Mouse (Mus musculus): ENCODE data around the gene Srsf6. TPM values are rescaled to one million over a fixed set of nuclear protein-coding genes. Genes with fewer than 3 reads are reported as not detected.

Gene Srsf6
- polyA plus RNA-seq, 1 experiment from 2014 or later = 175 TPM

- Histone ChIP-seq H3K9ac (replicated peaks; ENCODE audit: low read length) (no peak overlapping the region), H3K36me3 (ENCODE audit: control insufficient read depth, insufficient read depth, low read length) (no peaks in the 10 kb centered on the region), H3K27ac (replicated peaks; ENCODE audit: low read depth, low read length) (no peak overlapping the region), H3K4me1 (ENCODE audit: control insufficient read depth, insufficient read depth, low read length) (no peaks in the 10 kb centered on the region; the same call in 1 of the 2 replicates), H3K4me3 (replicated peaks; ENCODE audit: low read depth, low read length) (no peak overlapping the region), H3K4me2 (ENCODE audit: low read length) (no peak overlapping the region), H3K27me3 (ENCODE audit: control insufficient read depth, insufficient read depth, low read length) (no peaks in the 10 kb centered on the region), H3K9me3 (ENCODE audit: control insufficient read depth, low read length) (no peaks in the 10 kb centered on the region)
- WGBS = 8% methylated on average over 5 of the region's 5 CpGs
- peak; percentile 75 for DNase-seq
- ATAC-seq (ENCODE audit: low FRiP score, low TSS enrichment) = no peak
These were observed 37.0 kb downstream of the Srsf6 start for GRCm38 (mm10) chr2:162968357-162968756.

- no peaks in the 10 kb centered on the region for H3K9me3 ChIP-seq (ENCODE audit: control insufficient read depth, low read length)
- no peak overlapping the region for H3K27ac ChIP-seq (replicated peaks; ENCODE audit: low read depth, low read length)
- 83% methylated on average over 3 of the region's 3 CpGs for WGBS
- ATAC-seq (ENCODE audit: low FRiP score, low TSS enrichment) (no peak), DNase-seq (no peak)
- no peak overlapping the region for H3K4me2 ChIP-seq (ENCODE audit: low read length)
- H3K4me3 ChIP-seq (replicated peaks; ENCODE audit: low read depth, low read length) = no peak overlapping the region
- H3K36me3 ChIP-seq (ENCODE audit: control insufficient read depth, insufficient read depth, low read length) = no peaks in the 10 kb centered on the region
- no peaks in the 10 kb centered on the region for H3K27me3 ChIP-seq (ENCODE audit: control insufficient read depth, insufficient read depth, low read length)
- peaks cover 6% of the 10 kb centered on the region; the same call in 1 of the 2 replicates for H3K4me1 ChIP-seq (ENCODE audit: control insufficient read depth, insufficient read depth, low read length)
- no peak overlapping the region for H3K9ac ChIP-seq (replicated peaks; ENCODE audit: low read length)
These were observed 37.8 kb downstream of the Srsf6 start for GRCm38 (mm10) chr2:162969101-162969500.

- DNase-seq (no peak), ATAC-seq (ENCODE audit: low FRiP score, low TSS enrichment) (no peak)
- peaks cover 6% of the 10 kb centered on the region; the same call in 1 of the 2 replicates for H3K4me1 ChIP-seq (ENCODE audit: control insufficient read depth, insufficient read depth, low read length)
- H3K4me3 ChIP-seq (replicated peaks; ENCODE audit: low read depth, low read length) = no peak overlapping the region
- no peaks in the 10 kb centered on the region for H3K9me3 ChIP-seq (ENCODE audit: control insufficient read depth, low read length)
- WGBS = 89% methylated on average over 6 of the region's 6 CpGs
- H3K4me2 ChIP-seq (ENCODE audit: low read length) = no peak overlapping the region
- no peaks in the 10 kb centered on the region for H3K27me3 ChIP-seq (ENCODE audit: control insufficient read depth, insufficient read depth, low read length)
- H3K9ac ChIP-seq (replicated peaks; ENCODE audit: low read length) = no peak overlapping the region
- no peaks in the 10 kb centered on the region for H3K36me3 ChIP-seq (ENCODE audit: control insufficient read depth, insufficient read depth, low read length)
- no peak overlapping the region for H3K27ac ChIP-seq (replicated peaks; ENCODE audit: low read depth, low read length)
These were observed 39.6 kb downstream of the Srsf6 start for GRCm38 (mm10) chr2:162970896-162971295.

GRCm38 (mm10) chr2:162972752-162973151 lies 41.4 kb downstream of the Srsf6 start:
- Histone ChIP-seq H3K9me3 (ENCODE audit: control insufficient read depth, low read length) (no peaks in the 10 kb centered on the region), H3K27me3 (ENCODE audit: control insufficient read depth, insufficient read depth, low read length) (no peaks in the 10 kb centered on the region), H3K27ac (replicated peaks; ENCODE audit: low read depth, low read length) (no peak overlapping the region), H3K9ac (replicated peaks; ENCODE audit: low read length) (no peak overlapping the region), H3K4me1 (ENCODE audit: control insufficient read depth, insufficient read depth, low read length) (peaks cover 6% of the 10 kb centered on the region; the same call in 1 of the 2 replicates), H3K4me3 (replicated peaks; ENCODE audit: low read depth, low read length) (no peak overlapping the region), H3K36me3 (ENCODE audit: control insufficient read depth, insufficient read depth, low read length) (no peaks in the 10 kb centered on the region), H3K4me2 (ENCODE audit: low read length) (no peak overlapping the region)
- no peak for ATAC-seq (ENCODE audit: low FRiP score, low TSS enrichment)
- DNase-seq = no peak
- 69% methylated on average over 7 of the region's 7 CpGs for WGBS

- H3K4me2 ChIP-seq (ENCODE audit: low read length) = no peak overlapping the region
- ATAC-seq (ENCODE audit: low FRiP score, low TSS enrichment) (no peak), DNase-seq (no peak)
- no peak overlapping the region for H3K4me3 ChIP-seq (replicated peaks; ENCODE audit: low read depth, low read length)
- no peaks in the 10 kb centered on the region for H3K27me3 ChIP-seq (ENCODE audit: control insufficient read depth, insufficient read depth, low read length)
- peaks cover 6% of the 10 kb centered on the region; the same call in 1 of the 2 replicates for H3K4me1 ChIP-seq (ENCODE audit: control insufficient read depth, insufficient read depth, low read length)
- no peaks in the 10 kb centered on the region for H3K9me3 ChIP-seq (ENCODE audit: control insufficient read depth, low read length)
- no peaks in the 10 kb centered on the region for H3K36me3 ChIP-seq (ENCODE audit: control insufficient read depth, insufficient read depth, low read length)
- WGBS = 77% methylated on average over 5 of the region's 5 CpGs
- H3K9ac ChIP-seq (replicated peaks; ENCODE audit: low read length) = no peak overlapping the region
- no peak overlapping the region for H3K27ac ChIP-seq (replicated peaks; ENCODE audit: low read depth, low read length)
These were observed 41.9 kb downstream of the Srsf6 start for GRCm38 (mm10) chr2:162973206-162973605.

- no peak for ATAC-seq (ENCODE audit: low FRiP score, low TSS enrichment)
- WGBS = 24% methylated on average over 11 of the region's 11 CpGs
- Histone ChIP-seq H3K9ac (replicated peaks; ENCODE audit: low read length) (no peak overlapping the region), H3K27ac (replicated peaks; ENCODE audit: low read depth, low read length) (no peak overlapping the region; the same call in 1 of the 2 replicates), H3K4me1 (ENCODE audit: control insufficient read depth, insufficient read depth, low read length) (peaks cover 6% of the 10 kb centered on the region; the same call in 1 of the 2 replicates), H3K9me3 (ENCODE audit: control insufficient read depth, low read length) (no peaks in the 10 kb centered on the region), H3K4me3 (replicated peaks; ENCODE audit: low read depth, low read length) (no peak overlapping the region), H3K36me3 (ENCODE audit: control insufficient read depth, insufficient read depth, low read length) (no peaks in the 10 kb centered on the region), H3K27me3 (ENCODE audit: control insufficient read depth, insufficient read depth, low read length) (no peaks in the 10 kb centered on the region), H3K4me2 (ENCODE audit: low read length) (no peak overlapping the region)
- DNase-seq = peak; percentile 37
These were observed 42.3 kb downstream of the Srsf6 start for GRCm38 (mm10) chr2:162973637-162974036.

GRCm38 (mm10) chr2:162975157-162975775 lies 43.9 kb downstream of the Srsf6 start:
- 76% methylated on average over 11 of the region's 11 CpGs for WGBS
- no peaks in the 10 kb centered on the region for H3K9me3 ChIP-seq (ENCODE audit: control insufficient read depth, low read length)
- no peak overlapping the region for H3K4me2 ChIP-seq (ENCODE audit: low read length)
- ATAC-seq (ENCODE audit: low FRiP score, low TSS enrichment) = no peak
- no peaks in the 10 kb centered on the region for H3K27me3 ChIP-seq (ENCODE audit: control insufficient read depth, insufficient read depth, low read length)
- peaks cover 6% of the 10 kb centered on the region; the same call in 1 of the 2 replicates for H3K4me1 ChIP-seq (ENCODE audit: control insufficient read depth, insufficient read depth, low read length)
- DNase-seq = peak; percentile 40
- no peak overlapping the region for H3K27ac ChIP-seq (replicated peaks; ENCODE audit: low read depth, low read length)
- no peaks in the 10 kb centered on the region for H3K36me3 ChIP-seq (ENCODE audit: control insufficient read depth, insufficient read depth, low read length)
- H3K9ac ChIP-seq (replicated peaks; ENCODE audit: low read length) = no peak overlapping the region
- H3K4me3 ChIP-seq (replicated peaks; ENCODE audit: low read depth, low read length) = no peak overlapping the region

- Histone ChIP-seq H3K4me2 (ENCODE audit: low read length) (no peak overlapping the region), H3K4me3 (replicated peaks; ENCODE audit: low read depth, low read length) (no peak overlapping the region), H3K27me3 (ENCODE audit: control insufficient read depth, insufficient read depth, low read length) (no peaks in the 10 kb centered on the region), H3K9ac (replicated peaks; ENCODE audit: low read length) (no peak overlapping the region), H3K36me3 (ENCODE audit: control insufficient read depth, insufficient read depth, low read length) (no peaks in the 10 kb centered on the region), H3K9me3 (ENCODE audit: control insufficient read depth, low read length) (no peaks in the 10 kb centered on the region), H3K4me1 (ENCODE audit: control insufficient read depth, insufficient read depth, low read length) (peaks cover 6% of the 10 kb centered on the region; the same call in 1 of the 2 replicates), H3K27ac (replicated peaks; ENCODE audit: low read depth, low read length) (no peak overlapping the region)
- DNase-seq = no peak
- no peak for ATAC-seq (ENCODE audit: low FRiP score, low TSS enrichment)
- 76% methylated on average over 4 of the region's 4 CpGs for WGBS
These were observed 44.7 kb downstream of the Srsf6 start for GRCm38 (mm10) chr2:162976001-162976400.

- no peaks in the 10 kb centered on the region for H3K9me3 ChIP-seq (ENCODE audit: control insufficient read depth, low read length)
- no peaks in the 10 kb centered on the region for H3K27me3 ChIP-seq (ENCODE audit: control insufficient read depth, insufficient read depth, low read length)
- no peaks in the 10 kb centered on the region for H3K36me3 ChIP-seq (ENCODE audit: control insufficient read depth, insufficient read depth, low read length)
- no peak for DNase-seq
- H3K9ac ChIP-seq (replicated peaks; ENCODE audit: low read length) = no peak overlapping the region
- WGBS = 90% methylated on average over 6 of the region's 6 CpGs
- no peak overlapping the region for H3K27ac ChIP-seq (replicated peaks; ENCODE audit: low read depth, low read length)
- H3K4me1 ChIP-seq (ENCODE audit: control insufficient read depth, insufficient read depth, low read length) = no peaks in the 10 kb centered on the region
- ATAC-seq (ENCODE audit: low FRiP score, low TSS enrichment) = no peak
- H3K4me2 ChIP-seq (ENCODE audit: low read length) = no peak overlapping the region
- H3K4me3 ChIP-seq (replicated peaks; ENCODE audit: low read depth, low read length) = no peak overlapping the region
These were observed 53.1 kb downstream of the Srsf6 start for GRCm38 (mm10) chr2:162984381-162984780.
